Mouse (Mus musculus): ENCODE data around the gene Olfr152. TPM values are rescaled to one million over a fixed set of nuclear protein-coding genes. Genes with fewer than 3 reads are reported as not detected.

Olfr152 gene
- not detected in 2 replicates for polyA plus RNA-seq (2014; fragmentation: Nextera tagmentation; extraction: Ambion mirVana)

DNA sequence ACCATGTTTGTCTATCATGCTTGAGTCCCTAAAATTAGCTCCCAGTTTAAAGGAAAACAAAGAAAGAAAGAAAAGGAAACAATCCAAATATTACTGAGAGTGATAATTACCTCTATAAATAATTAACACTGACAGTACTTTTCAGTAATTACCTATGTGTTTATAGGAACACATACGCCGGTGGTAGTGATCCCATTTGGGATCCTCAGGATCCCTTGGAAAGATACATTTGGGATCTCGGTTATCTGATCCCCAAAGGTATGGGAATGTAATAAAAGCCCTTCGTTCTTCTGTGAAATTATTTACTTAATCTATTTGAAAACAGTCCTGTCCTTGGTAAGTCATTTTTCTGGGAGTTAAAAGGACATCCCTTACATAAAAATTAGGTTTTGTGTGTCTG is at the start of gene Olfr152:
Gene Olfr152, plus strand, starts transcription at position 301 of the 400 bp plus-strand sequence.
- no peak within 1 kb of the TSS for H3K27ac ChIP-seq (replicated peaks; ENCODE audit: low read depth, low read length)
- no peak within 1 kb of the TSS for H3K4me2 ChIP-seq (ENCODE audit: low read depth, low read length)
- DNase-seq (ENCODE audit: low spot score) = no peak
- no peak for ATAC-seq (ENCODE audit: low read depth)
- no peaks in the 10 kb centered on the region for H3K9me3 ChIP-seq (ENCODE audit: control insufficient read depth, low read length)
- no peaks in the 10 kb centered on the region for H3K27me3 ChIP-seq (replicated peaks; ENCODE audit: control insufficient read depth, insufficient read depth, low read length)
- no peak within 1 kb of the TSS for H3K9ac ChIP-seq (ENCODE audit: low read depth, low read length)
- 75% methylated on average over 4 of the region's 4 CpGs for WGBS
- no peaks in the 10 kb centered on the region for H3K36me3 ChIP-seq (ENCODE audit: control insufficient read depth, insufficient read depth, low read length)
- no peak within 1 kb of the TSS for H3K4me3 ChIP-seq (ENCODE audit: low read depth, low read length)
- no peaks in the 10 kb centered on the region for H3K4me1 ChIP-seq (ENCODE audit: control insufficient read depth, insufficient read depth, low read length)

DNA sequence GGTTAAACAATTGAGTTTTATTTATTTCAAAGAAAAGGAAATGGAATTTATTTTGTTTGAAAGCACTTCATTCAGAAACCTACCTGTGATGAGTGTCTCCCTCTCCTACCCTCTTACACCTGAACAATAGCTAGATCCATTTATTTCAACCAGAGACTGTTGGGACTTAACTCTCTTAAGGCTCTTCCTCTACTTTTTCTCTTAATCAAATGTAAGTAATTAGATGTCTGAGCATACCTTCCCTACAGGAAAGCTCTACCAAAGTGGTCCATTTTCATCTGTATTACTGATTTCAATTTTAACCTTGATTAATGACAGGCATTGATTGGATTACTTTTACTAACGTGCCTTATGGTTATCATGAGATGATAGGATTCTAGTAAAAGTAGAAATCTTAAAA is 39.4 kb upstream of the Olfr152 start, which contains the start of gene Olfr1138:
Gene Olfr1138, minus strand, starts transcription at position 101 of the 400 bp plus-strand sequence.
- H3K4me3 ChIP-seq (ENCODE audit: low read depth, low read length) = no peak within 1 kb of the TSS
- H3K9ac ChIP-seq (ENCODE audit: low read depth, low read length) = no peak within 1 kb of the TSS
- no peak within 1 kb of the TSS for H3K27ac ChIP-seq (replicated peaks; ENCODE audit: low read depth, low read length)
- WGBS = 77% methylated on average over 1 of the region's 1 CpGs
- no peak within 1 kb of the TSS for H3K4me2 ChIP-seq (ENCODE audit: low read depth, low read length)
- DNase-seq (ENCODE audit: low spot score) = no peak
- no peak for ATAC-seq (ENCODE audit: low read depth)
- H3K27me3 ChIP-seq (replicated peaks; ENCODE audit: control insufficient read depth, insufficient read depth, low read length) = no peaks in the 10 kb centered on the region
- H3K9me3 ChIP-seq (ENCODE audit: control insufficient read depth, low read length) = no peaks in the 10 kb centered on the region
- no peaks in the 10 kb centered on the region for H3K36me3 ChIP-seq (ENCODE audit: control insufficient read depth, insufficient read depth, low read length)
- H3K4me1 ChIP-seq (ENCODE audit: control insufficient read depth, insufficient read depth, low read length) = no peaks in the 10 kb centered on the region

DNA sequence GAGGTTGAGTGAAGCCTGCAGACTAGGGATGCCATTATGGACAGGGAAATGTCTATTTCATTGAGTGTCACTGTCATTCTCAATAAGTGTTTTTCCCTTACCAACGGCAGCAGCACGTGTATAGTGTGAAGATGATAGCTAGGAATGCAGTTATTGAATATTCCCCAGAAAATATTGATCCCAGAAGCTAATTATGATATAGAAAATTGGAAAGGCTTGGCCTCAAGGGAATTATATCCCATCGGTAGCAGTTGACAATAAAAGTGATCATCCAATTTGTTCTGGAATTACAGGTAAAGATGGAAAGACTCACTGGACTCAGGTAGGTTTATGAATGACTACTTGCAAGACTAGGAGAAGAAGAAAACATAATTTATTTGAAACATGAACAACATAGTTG is 35.8 kb upstream of the Olfr152 start, which contains the start of gene Olfr1140:
Gene Olfr1140, plus strand, starts transcription at position 301 of the 400 bp plus-strand sequence.
- H3K27me3 ChIP-seq (replicated peaks; ENCODE audit: control insufficient read depth, insufficient read depth, low read length) = no peaks in the 10 kb centered on the region
- H3K4me1 ChIP-seq (ENCODE audit: control insufficient read depth, insufficient read depth, low read length) = no peaks in the 10 kb centered on the region
- DNase-seq (ENCODE audit: low spot score) (no peak), ATAC-seq (ENCODE audit: low read depth) (no peak)
- no peaks in the 10 kb centered on the region for H3K9me3 ChIP-seq (ENCODE audit: control insufficient read depth, low read length)
- no peak within 1 kb of the TSS for H3K4me2 ChIP-seq (ENCODE audit: low read depth, low read length)
- 74% methylated on average over 3 of the region's 3 CpGs for WGBS
- H3K27ac ChIP-seq (replicated peaks; ENCODE audit: low read depth, low read length) = no peak within 1 kb of the TSS
- no peak within 1 kb of the TSS for H3K4me3 ChIP-seq (ENCODE audit: low read depth, low read length)
- no peaks in the 10 kb centered on the region for H3K36me3 ChIP-seq (ENCODE audit: control insufficient read depth, insufficient read depth, low read length)
- no peak within 1 kb of the TSS for H3K9ac ChIP-seq (ENCODE audit: low read depth, low read length)

DNA sequence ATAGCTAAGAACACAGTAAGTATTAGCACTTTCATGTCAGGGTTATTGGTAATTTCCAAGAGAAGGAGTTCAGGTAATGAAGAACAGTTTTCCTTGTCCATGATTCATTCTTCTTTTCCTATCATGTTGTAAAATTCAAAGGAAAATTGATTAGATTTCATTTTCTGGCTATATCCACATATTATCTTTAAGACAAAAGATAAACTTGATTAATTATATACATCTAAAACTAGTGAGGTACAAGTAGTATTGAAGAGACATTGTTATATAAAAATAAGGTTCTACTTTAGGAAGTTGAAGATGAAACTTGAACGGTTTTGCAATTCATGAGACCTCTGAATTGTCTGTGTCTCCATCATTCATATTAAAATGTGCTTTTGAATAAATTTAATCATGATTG is 25.4 kb upstream of the Olfr152 start, which contains the start of gene Olfr1141:
Gene Olfr1141, minus strand, starts transcription at position 101 of the 400 bp plus-strand sequence.
- Histone ChIP-seq H3K9ac (ENCODE audit: low read depth, low read length) (no peak within 1 kb of the TSS), H3K27ac (replicated peaks; ENCODE audit: low read depth, low read length) (no peak within 1 kb of the TSS), H3K27me3 (replicated peaks; ENCODE audit: control insufficient read depth, insufficient read depth, low read length) (no peaks in the 10 kb centered on the region), H3K36me3 (ENCODE audit: control insufficient read depth, insufficient read depth, low read length) (no peaks in the 10 kb centered on the region), H3K4me1 (ENCODE audit: control insufficient read depth, insufficient read depth, low read length) (no peaks in the 10 kb centered on the region), H3K4me3 (ENCODE audit: low read depth, low read length) (no peak within 1 kb of the TSS), H3K4me2 (ENCODE audit: low read depth, low read length) (no peak within 1 kb of the TSS), H3K9me3 (ENCODE audit: control insufficient read depth, low read length) (no peaks in the 10 kb centered on the region)
- no peak for DNase-seq (ENCODE audit: low spot score)
- WGBS = 79% methylated on average over 1 of the region's 1 CpGs
- ATAC-seq (ENCODE audit: low read depth) = no peak

DNA sequence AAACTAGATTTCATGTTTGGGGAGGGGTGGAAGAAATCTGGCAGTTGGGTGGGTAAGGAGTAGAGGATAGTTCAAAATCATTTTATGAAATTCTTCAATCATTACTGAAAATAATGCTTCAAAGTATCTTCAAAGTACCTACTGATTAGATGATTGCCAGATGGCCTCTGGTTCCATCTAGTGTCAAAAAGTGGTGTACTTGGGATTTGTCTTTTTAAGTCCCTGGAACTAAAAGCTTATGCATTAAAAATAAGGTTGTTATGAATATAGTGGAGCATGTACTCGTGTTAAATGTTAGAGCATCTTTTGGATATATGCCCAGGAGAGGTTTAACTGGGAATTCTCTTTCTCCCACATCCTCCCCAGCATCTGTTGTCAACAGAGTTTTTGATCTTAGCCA is 3.1 kb upstream of the Olfr152 start:
- H3K27me3 ChIP-seq (replicated peaks; ENCODE audit: control insufficient read depth, insufficient read depth, low read length) = no peaks in the 10 kb centered on the region
- H3K36me3 ChIP-seq (ENCODE audit: control insufficient read depth, insufficient read depth, low read length) = no peaks in the 10 kb centered on the region
- no peak for ATAC-seq (ENCODE audit: low read depth)
- H3K4me1 ChIP-seq (ENCODE audit: control insufficient read depth, insufficient read depth, low read length) = no peaks in the 10 kb centered on the region
- no peaks in the 10 kb centered on the region for H3K9me3 ChIP-seq (ENCODE audit: control insufficient read depth, low read length)
- H3K4me2 ChIP-seq (ENCODE audit: low read depth, low read length) = no peak overlapping the region
- WGBS = 52% methylated on average over 1 of the region's 1 CpGs
- H3K4me3 ChIP-seq (ENCODE audit: low read depth, low read length) = no peak overlapping the region
- DNase-seq (ENCODE audit: low spot score) = no peak
- no peak overlapping the region for H3K27ac ChIP-seq (replicated peaks; ENCODE audit: low read depth, low read length)
- H3K9ac ChIP-seq (ENCODE audit: low read depth, low read length) = no peak overlapping the region

DNA sequence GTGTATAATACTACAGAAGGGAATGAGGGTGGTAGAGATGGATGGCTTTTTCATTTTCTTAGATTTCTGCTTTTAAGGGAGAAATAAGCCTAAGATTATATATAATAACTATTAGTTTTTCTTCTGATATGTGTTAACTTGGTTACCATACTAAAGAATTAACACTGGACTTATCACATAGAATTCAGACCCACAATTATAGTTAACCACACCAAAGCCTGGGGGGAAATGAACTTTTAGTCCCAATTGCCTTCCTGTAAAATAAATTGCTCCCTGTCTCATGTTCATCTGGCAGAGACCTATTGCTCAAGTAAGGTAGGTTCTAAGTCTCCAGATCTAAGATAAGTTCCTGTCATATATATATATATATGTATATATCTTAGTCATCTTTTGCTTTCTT is 21.0 kb downstream of the Olfr152 start, which contains the start of gene Olfr1143:
Gene Olfr1143, plus strand, starts transcription at position 301 of the 400 bp plus-strand sequence.
- DNase-seq (ENCODE audit: low spot score) (no peak), ATAC-seq (ENCODE audit: low read depth) (no peak)
- H3K9ac ChIP-seq (ENCODE audit: low read depth, low read length) = no peak within 1 kb of the TSS
- no peaks in the 10 kb centered on the region for H3K27me3 ChIP-seq (replicated peaks; ENCODE audit: control insufficient read depth, insufficient read depth, low read length)
- H3K36me3 ChIP-seq (ENCODE audit: control insufficient read depth, insufficient read depth, low read length) = no peaks in the 10 kb centered on the region
- no peak within 1 kb of the TSS for H3K4me2 ChIP-seq (ENCODE audit: low read depth, low read length)
- H3K9me3 ChIP-seq (ENCODE audit: control insufficient read depth, low read length) = no peaks in the 10 kb centered on the region
- no peaks in the 10 kb centered on the region for H3K4me1 ChIP-seq (ENCODE audit: control insufficient read depth, insufficient read depth, low read length)
- no peak within 1 kb of the TSS for H3K27ac ChIP-seq (replicated peaks; ENCODE audit: low read depth, low read length)
- no peak within 1 kb of the TSS for H3K4me3 ChIP-seq (ENCODE audit: low read depth, low read length)

DNA sequence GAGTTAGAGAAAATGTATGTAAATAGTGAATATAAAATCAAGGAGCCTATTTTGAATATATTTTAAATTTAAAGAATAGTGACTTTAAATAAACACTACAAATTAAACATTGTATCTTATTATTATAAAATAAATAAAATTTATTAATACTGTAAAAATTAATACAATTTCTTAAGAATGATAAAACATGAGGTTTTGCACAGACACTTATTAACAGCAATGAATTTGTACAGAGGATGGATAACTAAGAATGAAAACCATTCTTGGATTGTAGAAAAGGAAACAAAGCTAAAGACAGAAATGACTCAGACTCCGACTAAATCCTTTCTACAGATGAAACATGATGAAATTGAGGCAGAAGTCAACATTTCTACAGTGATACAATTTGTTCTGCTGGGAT is 30.2 kb downstream of the Olfr152 start, which contains the start of gene Olfr1145:
Gene Olfr1145, plus strand, starts transcription at position 301 of the 400 bp plus-strand sequence.
- DNase-seq (ENCODE audit: low spot score) = no peak
- no peaks in the 10 kb centered on the region for H3K9me3 ChIP-seq (ENCODE audit: control insufficient read depth, low read length)
- no peak within 1 kb of the TSS for H3K9ac ChIP-seq (ENCODE audit: low read depth, low read length)
- H3K27ac ChIP-seq (replicated peaks; ENCODE audit: low read depth, low read length) = no peak within 1 kb of the TSS
- H3K4me3 ChIP-seq (ENCODE audit: low read depth, low read length) = no peak within 1 kb of the TSS
- no peaks in the 10 kb centered on the region for H3K36me3 ChIP-seq (ENCODE audit: control insufficient read depth, insufficient read depth, low read length)
- H3K4me1 ChIP-seq (ENCODE audit: control insufficient read depth, insufficient read depth, low read length) = no peaks in the 10 kb centered on the region
- 67% methylated on average over 1 of the region's 1 CpGs for WGBS
- no peak within 1 kb of the TSS for H3K4me2 ChIP-seq (ENCODE audit: low read depth, low read length)
- ATAC-seq (ENCODE audit: low read depth) = no peak
- no peaks in the 10 kb centered on the region for H3K27me3 ChIP-seq (replicated peaks; ENCODE audit: control insufficient read depth, insufficient read depth, low read length)

DNA sequence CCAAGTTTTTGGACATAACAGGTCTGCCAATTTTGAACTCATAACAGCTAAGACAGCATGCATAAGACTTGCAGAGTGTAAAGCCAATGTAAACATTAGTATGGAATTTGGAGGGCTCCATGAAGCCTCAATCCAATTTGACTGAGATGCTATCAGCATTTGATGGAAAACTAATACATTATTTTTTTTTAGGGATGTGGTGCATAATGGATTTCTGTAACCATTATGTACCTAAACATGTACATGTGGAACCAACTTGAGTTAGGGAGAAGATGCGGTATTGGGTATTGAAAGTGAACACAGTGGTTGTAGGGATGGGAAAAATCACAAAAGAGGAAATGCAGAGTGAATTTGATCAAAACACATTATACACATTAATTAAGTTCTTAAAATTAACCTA is 51.0 kb downstream of the Olfr152 start, which contains the start of gene Olfr1148:
Gene Olfr1148, plus strand, starts transcription at position 301 of the 400 bp plus-strand sequence.
- Histone ChIP-seq H3K36me3 (ENCODE audit: control insufficient read depth, insufficient read depth, low read length) (no peaks in the 10 kb centered on the region), H3K9ac (ENCODE audit: low read depth, low read length) (no peak within 1 kb of the TSS), H3K4me2 (ENCODE audit: low read depth, low read length) (no peak within 1 kb of the TSS), H3K4me1 (ENCODE audit: control insufficient read depth, insufficient read depth, low read length) (no peaks in the 10 kb centered on the region), H3K4me3 (ENCODE audit: low read depth, low read length) (no peak within 1 kb of the TSS), H3K9me3 (ENCODE audit: control insufficient read depth, low read length) (no peaks in the 10 kb centered on the region), H3K27ac (replicated peaks; ENCODE audit: low read depth, low read length) (no peak within 1 kb of the TSS), H3K27me3 (replicated peaks; ENCODE audit: control insufficient read depth, insufficient read depth, low read length) (no peaks in the 10 kb centered on the region)
- ATAC-seq (ENCODE audit: low read depth) = no peak
- 95% methylated on average over 1 of the region's 1 CpGs for WGBS
- no peak for DNase-seq (ENCODE audit: low spot score)

All from embryonic facial prominence, embryonic 14.5 days (tissue).